Comparison of ENCODE assay signal across 10 mouse cellular contexts in genomic region chr13:51737949-51738513, GRCm38 (mm10). TPM values are rescaled to one million over a fixed set of nuclear protein-coding genes. Genes with fewer than 3 reads are reported as not detected.
A peak's percentile ranks its signal among the peaks of the same experiment; 100 is the strongest.
DNase-seq lines count a peak whose midpoint lies in the region; ATAC-seq and TF ChIP-seq lines count a peak whose summit lies in the region.
"Had no signal": no experiment of that assay in that cellular context is flagged by ENCODE, and none has a peak within 500 bp of the region (broad histone marks: within the 10 kb centered on the region; RNA-seq: fewer than 3 reads in every experiment).

No protein-coding gene starts in this region.

- no peak for TF ChIP-seq POLR2A in heart, adult 2 months (IDR thresholded peaks at IDR 0.05; ENCODE audit: insufficient read depth, low read depth, low read length)

- no peaks in the 10 kb centered on the region for H3K27me3 ChIP-seq in heart, embryonic 13.5 days (replicated peaks)
- H3K27me3 ChIP-seq in heart, adult 2 months (ENCODE audit: control insufficient read depth, insufficient read depth, low read length), result no peaks in the 10 kb centered on the region
- no peaks in the 10 kb centered on the region for H3K27me3 ChIP-seq in embryonic facial prominence, embryonic 15.5 days
- H3K27me3 ChIP-seq: lung, embryonic 15.5 days had no signal

- H3K9ac ChIP-seq in heart, embryonic 13.5 days, result peak overlapping the region; percentile 50; the same call in 1 of the 2 replicates
- H3K9ac ChIP-seq in heart, adult 2 months (ENCODE audit: low read depth, low read length), result no peak overlapping the region
- H3K9ac ChIP-seq in embryonic facial prominence, embryonic 15.5 days, result no peak overlapping the region
- H3K9ac ChIP-seq: lung, embryonic 15.5 days had no signal

- no peak for TF ChIP-seq EP300 in heart, adult 2 months (IDR thresholded peaks at IDR 0.05; ENCODE audit: insufficient read depth, low read depth, low read length)

- no peaks in the 10 kb centered on the region for H3K36me3 ChIP-seq in heart, embryonic 13.5 days
- no peaks in the 10 kb centered on the region for H3K36me3 ChIP-seq in heart, adult 2 months (ENCODE audit: control insufficient read depth, insufficient read depth, low read length)
- no peaks in the 10 kb centered on the region for H3K36me3 ChIP-seq in embryonic facial prominence, embryonic 15.5 days
- H3K36me3 ChIP-seq: lung, embryonic 15.5 days had no signal

- no peak overlapping the region for H3K4me3 ChIP-seq in heart, embryonic 13.5 days
- no peak overlapping the region for H3K4me3 ChIP-seq in heart, adult 2 months
- H3K4me3 ChIP-seq in embryonic facial prominence, embryonic 15.5 days (replicated peaks), result no peak overlapping the region
- H3K4me3 ChIP-seq: lung, embryonic 15.5 days had no signal

- 53% methylated on average over 6 of the region's 6 CpGs for WGBS in heart, embryonic 13.5 days
- 69% methylated on average over 6 of the region's 6 CpGs for WGBS in heart, adult 2 months
- 64% methylated on average over 6 of the region's 6 CpGs for WGBS in embryonic facial prominence, embryonic 15.5 days

- H3K4me2 ChIP-seq in heart, embryonic 13.5 days, result 0 out of 2 replicates have a peak overlapping the region, but pooled peaks have one; percentile 2
- H3K4me2 ChIP-seq in embryonic facial prominence, embryonic 15.5 days (replicated peaks), result no peak overlapping the region
- H3K4me2 ChIP-seq: lung, embryonic 15.5 days had no signal

- TF ChIP-seq CTCF in heart, adult 2 months (IDR thresholded peaks at IDR 0.05), result no peak

- peaks cover 32% of the 10 kb centered on the region for H3K4me1 ChIP-seq in heart, embryonic 13.5 days
- no peaks in the 10 kb centered on the region; the same call in none of the 2 replicates for H3K4me1 ChIP-seq in heart, adult 2 months (ENCODE audit: control insufficient read depth, insufficient read depth, low read length)
- peaks cover 34% of the 10 kb centered on the region for H3K4me1 ChIP-seq in embryonic facial prominence, embryonic 15.5 days

- DNase-seq in heart, adult 2 months, result no peak
- DNase-seq in layer of hippocampus, postnatal 36 days, result no peak
- no peak for DNase-seq in left cerebral cortex, postnatal 4 days
- no peak for DNase-seq in gastrocnemius, postnatal 25 days
- DNase-seq: cerebellum, adult 18-20 months had no signal

- no peak for ATAC-seq in heart, embryonic 13.5 days (ENCODE audit: extremely low read depth, insufficient number of reproducible peaks, low FRiP score, low TSS enrichment)
- ATAC-seq in CD4-positive, CD25-positive, alpha-beta regulatory T cell, adult 4 months, result peak; percentile 66
- peak; percentile 80 for ATAC-seq in embryonic facial prominence, embryonic 15.5 days (ENCODE audit: insufficient number of reproducible peaks, low FRiP score, low TSS enrichment, low read depth)
- ATAC-seq in megakaryocyte-erythroid progenitor cell, adult 5-6 weeks (replicated peaks; ENCODE audit: low FRiP score, low TSS enrichment, poor library complexity, severe bottlenecking), result peak; percentile 88

- intact Hi-C loops in heart, adult 2 months (cut with DNase I), result no loop called here
- intact Hi-C loops in left cerebral cortex, postnatal 4 days (cut with DNase I), result no loop called here

- no peaks in the 10 kb centered on the region for H3K9me3 ChIP-seq in heart, embryonic 13.5 days
- H3K9me3 ChIP-seq in embryonic facial prominence, embryonic 15.5 days (replicated peaks), result no peaks in the 10 kb centered on the region
- H3K9me3 ChIP-seq: lung, embryonic 15.5 days had no signal

- H3K27ac ChIP-seq in heart, embryonic 13.5 days (replicated peaks), result peak overlapping the region; percentile 57
- no peak overlapping the region for H3K27ac ChIP-seq in heart, adult 2 months
- peak overlapping the region; percentile 58; the same call in 1 of the 2 replicates for H3K27ac ChIP-seq in embryonic facial prominence, embryonic 15.5 days (replicated peaks)
- H3K27ac ChIP-seq: lung, embryonic 15.5 days had no signal

- H3K79me2 ChIP-seq in heart, adult 2 months (replicated peaks; ENCODE audit: control insufficient read depth, insufficient read depth, low read length), result no peaks in the 10 kb centered on the region

RNA-seq across cellular contexts. Expression of gene Sema4d, which starts 55.5 kb away (rescaled TPM):
- 13.0 and 13.9 TPM in 2 replicates for polyA plus RNA-seq in heart, embryonic 13.5 days (2015; fragmentation: Nextera tagmentation; extraction: Ambion mirVana)
- total RNA-seq in heart, adult 2 months (2021), result 10 to 100 TPM; 52.2 to 67.6 TPM
- polyA plus RNA-seq in heart, adult 2 months (2012; rRNA removed), result 51.7 and 52.2 TPM in 2 replicates
- polyA plus RNA-seq in CD4-positive, CD25-positive, alpha-beta regulatory T cell, adult 4 months (2017; shearing (Covaris generic)), result 100 to 1,000 TPM; 122 to 152 TPM
- polyA plus RNA-seq in embryonic facial prominence, embryonic 15.5 days (2015; fragmentation: Nextera tagmentation; extraction: Ambion mirVana), result 9.4 and 11.1 TPM in 2 replicates
- total RNA-seq in megakaryocyte-erythroid progenitor cell, adult 5-6 weeks (2014; fragmentation: Nextera tagmentation), result 38.5 and 38.8 TPM in 2 replicates
- 16.0 and 18.0 TPM in 2 replicates for total RNA-seq in megakaryocyte-erythroid progenitor cell, adult 5-6 weeks (2017)
- 100 to 1,000 TPM in 1 of 2 experiments, 10 to 100 TPM in 1; 96.5 to 108 TPM for total RNA-seq in layer of hippocampus, postnatal 36 days (2021)
- total RNA-seq in left cerebral cortex, postnatal 4 days (2021), result 10 to 100 TPM; 53.9 to 62.5 TPM
- 100 to 1,000 TPM; 132 to 144 TPM for total RNA-seq in gastrocnemius, postnatal 25 days (2021)
